Mouse (Mus musculus): ENCODE data around the gene Wwc2.

- TF ChIP-seq CEBPB (IDR thresholded peaks at IDR 0.05; ENCODE audit: insufficient read depth, poor library complexity, severe bottlenecking) (no peak), POLR2A (IDR thresholded peaks at IDR 0.05; ENCODE audit: insufficient read length, low read depth) (no peak), MAX (IDR thresholded peaks at IDR 0.05; ENCODE audit: low read depth) (no peak), USF1 (IDR thresholded peaks at IDR 0.05; ENCODE audit: low read depth) (no peak), MYOD1 (IDR thresholded peaks at IDR 0.05; ENCODE audit: control insufficient read depth in 1 of 3, insufficient read length in 2 of 3, low read depth in 2 of 3) (no peak), E2F4 (IDR thresholded peaks at IDR 0.05; ENCODE audit: insufficient read depth) (no peak), POLR2AphosphoS2 (IDR thresholded peaks at IDR 0.05; ENCODE audit: insufficient read length, low read depth) (no peak), SRF (IDR thresholded peaks at IDR 0.05; ENCODE audit: control insufficient read depth, insufficient read length, low read depth) (no peak)
These were observed 1.5 kb downstream of the Wwc2 start for GRCm38 (mm10) chr8:47989211-47989610.

All from myocyte (in vitro differentiated cells).